Mouse (Mus musculus) macrophage (primary cell): ENCODE measurements around the gene Psma6. TPM values are rescaled to one million over a fixed set of nuclear protein-coding genes. Genes with fewer than 3 reads are reported as not detected.

Experiments used
- polyA plus RNA-seq: library from polyadenylated mRNA; stranded (reverse); fragments of 250-400 nt; gene quantifications from 3 replicates; pipeline ENCODE4 v1.2.4, GENCODE M21; 2018; ENCODE audit warnings: inconsistent platforms

Gene Psma6
- polyA plus RNA-seq, 1 experiment from 2014 or later, result 190 TPM

Other genes starting within 250 kb of the Psma6 start
- 9.6 to 31.5 TPM (median 30.7 TPM) in 3 replicates for gene Srp54b, start 229.1 kb upstream of the Psma6 start, polyA plus RNA-seq
- not detected in 3 replicates for gene 1700047I17Rik2, start 184.6 kb upstream of the Psma6 start, polyA plus RNA-seq
- 35.3 to 70.0 TPM (median 44.2 TPM) in 3 replicates for gene Srp54c, start 154.1 kb upstream of the Psma6 start, polyA plus RNA-seq
- gene 1110008L16Rik, start 84.6 kb upstream of the Psma6 start, polyA plus RNA-seq, result 7.0 to 7.9 TPM (median 7.4 TPM) in 3 replicates
- 9.6 to 11.8 TPM (median 10.6 TPM) in 3 replicates for gene Ppp2r3c, start 81.2 kb upstream of the Psma6 start, polyA plus RNA-seq
- 33.4 to 92.7 TPM (median 64.6 TPM) in 3 replicates for gene Nfkbia, start 108.4 kb downstream of the Psma6 start, polyA plus RNA-seq
- gene Aldoart2, start 181.0 kb downstream of the Psma6 start, polyA plus RNA-seq, result not detected in 3 replicates
- gene Insm2, start 215.2 kb downstream of the Psma6 start, polyA plus RNA-seq, result not detected in 3 replicates